Mouse (Mus musculus): ENCODE measurements around the gene Spata1. TPM values are rescaled to one million over a fixed set of nuclear protein-coding genes. Genes with fewer than 3 reads are reported as not detected.

Gene Spata1
- polyA plus RNA-seq, 1 experiment from 2014 or later, result 2.8 TPM

- no peak overlapping the region for H3K27ac ChIP-seq
- peaks cover 28% of the 10 kb centered on the region for H3K4me1 ChIP-seq (replicated peaks)
- WGBS, result 81% methylated on average over 4 of the region's 4 CpGs
- no peaks in the 10 kb centered on the region for H3K27me3 ChIP-seq (replicated peaks)
- H3K9ac ChIP-seq, result no peak overlapping the region
- H3K9me3 ChIP-seq, result no peaks in the 10 kb centered on the region
- no peak for ATAC-seq
- H3K36me3 ChIP-seq, result 0 out of 2 replicates have a peak, but pooled peaks cover 5% of the 10 kb centered on the region
- H3K4me2 ChIP-seq (replicated peaks), result no peak overlapping the region
- H3K4me3 ChIP-seq (replicated peaks), result no peak overlapping the region
These were observed 85.6 kb downstream of the Spata1 start for GRCm38 (mm10) chr3:146413992-146414391.

DNA sequence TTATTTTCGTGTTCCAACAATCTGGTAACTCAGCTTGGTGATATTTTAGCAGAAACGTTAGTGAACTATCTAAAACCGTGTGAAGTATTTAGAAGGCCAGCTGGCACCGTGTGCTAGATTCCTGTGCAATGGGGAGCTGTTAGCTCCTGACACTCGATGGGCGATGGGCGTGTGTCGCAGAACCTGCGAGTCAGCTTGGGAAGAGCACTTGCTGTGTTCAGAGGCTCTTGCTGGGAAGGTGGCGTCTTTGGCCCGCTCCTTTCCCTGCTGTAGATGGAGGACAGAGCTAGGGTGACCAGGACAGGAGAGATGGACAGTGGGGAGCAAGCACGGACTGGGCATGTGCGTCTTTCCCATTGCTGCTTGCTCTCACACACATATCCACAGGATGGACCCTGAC is 86.5 kb downstream of the Spata1 start:
- Histone ChIP-seq H3K9me3 (no peaks in the 10 kb centered on the region), H3K4me1 (replicated peaks) (peaks cover 28% of the 10 kb centered on the region), H3K4me3 (replicated peaks) (no peak overlapping the region), H3K27ac (no peak overlapping the region), H3K4me2 (replicated peaks) (no peak overlapping the region), H3K9ac (no peak overlapping the region), H3K27me3 (replicated peaks) (no peaks in the 10 kb centered on the region), H3K36me3 (no peaks in the 10 kb centered on the region)
- 86% methylated on average over 13 of the region's 13 CpGs for WGBS
- ATAC-seq, result no peak

DNA sequence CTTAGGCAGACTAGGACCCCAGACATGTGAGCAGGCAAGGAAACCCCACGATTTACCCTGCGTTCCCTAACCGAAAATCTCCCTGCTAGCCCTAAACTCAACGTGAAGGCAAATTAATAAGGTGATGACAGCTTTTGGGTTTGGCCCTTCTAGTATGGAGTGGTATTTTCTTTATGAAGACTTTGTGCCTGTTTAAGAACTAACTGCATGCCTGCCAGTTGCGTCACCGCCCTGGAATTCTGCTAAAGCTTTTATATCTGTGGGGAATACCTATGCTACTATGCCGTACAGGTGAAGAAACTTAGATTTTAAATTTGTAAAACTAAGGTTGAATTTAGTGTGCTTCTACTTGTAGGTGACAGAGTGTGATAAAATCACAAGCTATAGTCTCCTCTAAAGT is 87.1 kb downstream of the Spata1 start:
- Histone ChIP-seq H3K36me3 (no peaks in the 10 kb centered on the region), H3K4me3 (replicated peaks) (no peak overlapping the region), H3K27me3 (replicated peaks) (no peaks in the 10 kb centered on the region), H3K27ac (peak overlapping the region; percentile 30), H3K4me1 (replicated peaks) (peaks cover 28% of the 10 kb centered on the region), H3K9ac (no peak overlapping the region), H3K9me3 (no peaks in the 10 kb centered on the region), H3K4me2 (replicated peaks) (no peak overlapping the region)
- WGBS, result 89% methylated on average over 7 of the region's 7 CpGs
- no peak for ATAC-seq

DNA sequence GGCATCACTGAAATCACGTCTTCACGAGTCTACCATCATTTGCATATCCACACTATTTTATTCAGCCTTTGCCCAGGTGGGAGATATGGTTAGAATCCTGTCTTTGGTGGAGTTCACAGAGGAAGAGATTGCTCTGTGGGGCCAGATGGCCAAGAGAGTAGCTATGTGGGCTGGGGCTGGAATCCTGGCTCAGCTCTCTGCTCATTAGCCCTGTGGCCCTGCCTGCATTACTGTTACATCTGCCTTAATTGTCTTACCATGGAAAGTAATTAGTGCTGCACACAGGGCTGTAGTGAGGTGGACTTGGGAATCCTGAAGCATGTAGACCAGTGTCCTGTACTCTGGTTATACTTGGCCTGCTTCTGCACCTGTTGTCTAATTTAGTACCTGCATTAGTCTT is 87.5 kb downstream of the Spata1 start:
- peak overlapping the region; percentile 30 for H3K27ac ChIP-seq
- H3K27me3 ChIP-seq (replicated peaks), result no peaks in the 10 kb centered on the region
- H3K4me1 ChIP-seq (replicated peaks), result peaks cover 28% of the 10 kb centered on the region
- 68% methylated on average over 2 of the region's 2 CpGs for WGBS
- no peaks in the 10 kb centered on the region for H3K36me3 ChIP-seq
- no peak overlapping the region for H3K4me3 ChIP-seq (replicated peaks)
- ATAC-seq, result no peak
- H3K4me2 ChIP-seq (replicated peaks), result peak overlapping the region; percentile 10; the same call in 1 of the 2 replicates
- no peak overlapping the region for H3K9ac ChIP-seq
- no peaks in the 10 kb centered on the region for H3K9me3 ChIP-seq

- 68% methylated on average over 7 of the region's 7 CpGs for WGBS
- Histone ChIP-seq H3K27me3 (replicated peaks) (no peaks in the 10 kb centered on the region), H3K4me1 (replicated peaks) (peaks cover 31% of the 10 kb centered on the region), H3K4me2 (replicated peaks) (no peak overlapping the region), H3K27ac (peak overlapping the region; percentile 36; the same call in 1 of the 2 replicates), H3K36me3 (no peaks in the 10 kb centered on the region), H3K9me3 (no peaks in the 10 kb centered on the region), H3K9ac (no peak overlapping the region), H3K4me3 (replicated peaks) (no peak overlapping the region)
- peak; percentile 11 for ATAC-seq
These were observed 89.4 kb downstream of the Spata1 start for GRCm38 (mm10) chr3:146410114-146410513.

Other genes with a start within 250 kb of the Spata1 start
- gene Ssx2ip, start 95.1 kb downstream of the Spata1 start, polyA plus RNA-seq (2015; fragmentation: Nextera tagmentation; extraction: Ambion mirVana), result 38.6 and 41.5 TPM in 2 replicates
- 10.1 and 11.3 TPM in 2 replicates for gene Ctbs, start 50.0 kb downstream of the Spata1 start, polyA plus RNA-seq (2015; fragmentation: Nextera tagmentation; extraction: Ambion mirVana)
- gene Gng5, start 54 bp upstream of the Spata1 start, polyA plus RNA-seq (2015; fragmentation: Nextera tagmentation; extraction: Ambion mirVana), result 999 and 1,061 TPM in 2 replicates
- 48.8 and 56.3 TPM in 2 replicates for gene Rpf1, start 21.7 kb upstream of the Spata1 start, polyA plus RNA-seq (2015; fragmentation: Nextera tagmentation; extraction: Ambion mirVana)
- 0.70 and 3.1 TPM in 2 replicates for gene Uox, start 70.7 kb upstream of the Spata1 start, polyA plus RNA-seq (2015; fragmentation: Nextera tagmentation; extraction: Ambion mirVana)
- gene Dnase2b, start 115.8 kb upstream of the Spata1 start, polyA plus RNA-seq (2015; fragmentation: Nextera tagmentation; extraction: Ambion mirVana), result 0.08 TPM in 1 of 2 replicates, not detected in the other
- not detected in 2 replicates for gene 4930503B20Rik, start 151.6 kb upstream of the Spata1 start, polyA plus RNA-seq (2015; fragmentation: Nextera tagmentation; extraction: Ambion mirVana)
- 0.53 and 0.59 TPM in 2 replicates for gene Samd13, start 185.8 kb upstream of the Spata1 start, polyA plus RNA-seq (2015; fragmentation: Nextera tagmentation; extraction: Ambion mirVana)

Measured in intestine, embryonic 15.5 days (tissue).